Mouse (Mus musculus) kidney, embryonic 14.5 days (tissue): Measurements from ENCODE around the gene Smco1. TPM values are rescaled to one million over a fixed set of nuclear protein-coding genes. Genes with fewer than 3 reads are reported as not detected.
"Not testable (repeated sequence)": the region's sequence is repeated elsewhere in the genome, so short reads cannot be mapped to it uniquely, and the experiment has no call there.

Source experiments
- ATAC-seq: fragments of 200-750 bp; cut with Nextera tagmentation; 2 replicates; pipeline ENCODE4 v1.8.0; 2017; ENCODE audit warnings: moderate number of reproducible peaks, mild to moderate bottlenecking, moderate TSS enrichment, moderate library complexity; ENCODE audit not compliant: low FRiP score, low TSS enrichment
- H3K27ac ChIP-seq: fragments of 300-500 bp; sonication (generic); 2 replicates; pipeline ENCODE4 v1.5.1; 2014; ENCODE audit warnings: low read depth, mild to moderate bottlenecking, low read length, moderate library complexity, mixed read lengths
- H3K27me3 ChIP-seq: fragments of 300-500 bp; sonication (generic); 2 replicates; pipeline ENCODE4 v1.6.1; 2014; ENCODE audit warnings: mild to moderate bottlenecking, low read length; ENCODE audit not compliant: control insufficient read depth, insufficient read depth
- H3K36me3 ChIP-seq: fragments of 300-500 bp; sonication (generic); 2 replicates; pipeline ENCODE4 v1.6.1; 2014; ENCODE audit warnings: low read length, mixed read lengths; ENCODE audit not compliant: control insufficient read depth, insufficient read depth
- H3K4me1 ChIP-seq: fragments of 300-500 bp; sonication (generic); 2 replicates; pipeline ENCODE4 v1.6.1; 2014; ENCODE audit warnings: low read length, mixed read lengths; ENCODE audit not compliant: control insufficient read depth, insufficient read depth
- H3K4me2 ChIP-seq: fragments of 300-500 bp; sonication (generic); replicated peaks from 2 replicates; pipeline ENCODE4 v1.6.1; 2014; ENCODE audit warnings: low read depth, mild to moderate bottlenecking, low read length
- H3K4me3 ChIP-seq: fragments of 300-500 bp; sonication (generic); 2 replicates; pipeline ENCODE4 v1.5.1; 2014; ENCODE audit warnings: mild to moderate bottlenecking, low read length
- H3K9ac ChIP-seq: fragments of 300-500 bp; sonication (generic); 2 replicates; pipeline ENCODE4 v1.6.1; 2014; ENCODE audit warnings: low read depth, mild to moderate bottlenecking, low read length, moderate library complexity
- H3K9me3 ChIP-seq: fragments of 300-500 bp; sonication (generic); 2 replicates; pipeline ENCODE4 v1.6.1; 2016; ENCODE audit warnings: low read length; ENCODE audit not compliant: control insufficient read depth
- WGBS: fragments of 180-500 bp; shearing (Covaris S2); extraction: QIAGEN DNeasy Blood & Tissue Kit; methylation state at CpG from one replicate; pipeline ENCODE4 v1.1.7; 2014; 5-methylcytosine and 5-hydroxymethylcytosine counted together
- polyA plus RNA-seq: library from polyadenylated mRNA; unstranded; fragments of >200 nt; fragmentation: Nextera tagmentation; extraction: Ambion mirVana; gene quantifications from 2 replicates; pipeline ENCODE4 v1.2.1, GENCODE M21; 2014

The Smco1 gene
- not detected in 2 replicates for polyA plus RNA-seq

- ATAC-seq, result no peak
- no peak within 1 kb of the TSS for H3K27ac ChIP-seq
- no peaks in the 10 kb centered on the region for H3K27me3 ChIP-seq
- 84% methylated on average over 11 of the region's 11 CpGs for WGBS
- H3K9me3 ChIP-seq, result no peaks in the 10 kb centered on the region
- no peak within 1 kb of the TSS for H3K4me2 ChIP-seq
- no peaks in the 10 kb centered on the region for H3K4me1 ChIP-seq
- no peak within 1 kb of the TSS for H3K4me3 ChIP-seq
- H3K9ac ChIP-seq, result no peak within 1 kb of the TSS
- no peaks in the 10 kb centered on the region for H3K36me3 ChIP-seq
These were observed at the start of gene Smco1 for GRCm38 (mm10) chr16:32271291-32271690. Smco1 (plus strand) TSS chr16:32271468.

DNA sequence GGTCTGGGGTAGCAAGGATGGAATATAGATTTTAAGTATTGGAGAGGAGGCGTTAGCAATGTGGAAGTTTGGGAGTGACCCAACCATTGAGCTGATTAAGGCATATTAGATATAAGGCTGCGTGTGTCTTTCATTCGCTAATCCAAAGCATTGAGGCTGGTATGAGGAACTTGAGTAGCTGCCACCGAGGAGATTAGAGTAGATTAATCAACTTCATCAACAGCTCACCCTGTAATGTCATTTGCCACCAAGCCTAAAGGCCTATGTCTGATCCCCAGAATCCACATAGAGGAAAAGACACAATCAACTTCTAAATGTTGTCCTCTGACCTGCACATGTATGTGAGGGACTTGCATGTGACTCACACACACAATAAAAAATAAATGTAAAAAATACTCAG lies 49.5 kb upstream of the Smco1 start:
- no peak overlapping the region for H3K9ac ChIP-seq
- no peaks in the 10 kb centered on the region for H3K9me3 ChIP-seq
- H3K4me2 ChIP-seq, result no peak overlapping the region
- H3K4me3 ChIP-seq, result no peak overlapping the region
- no peak for ATAC-seq
- WGBS, result 78% methylated on average over 4 of the region's 4 CpGs
- no peaks in the 10 kb centered on the region for H3K27me3 ChIP-seq
- H3K27ac ChIP-seq, result no peak overlapping the region
- no peaks in the 10 kb centered on the region for H3K4me1 ChIP-seq
- H3K36me3 ChIP-seq, result no peaks in the 10 kb centered on the region

GRCm38 (mm10) chr16:32222399-32222798 lies 48.9 kb upstream of the Smco1 start:
- no peak for ATAC-seq
- no peaks in the 10 kb centered on the region for H3K9me3 ChIP-seq

GRCm38 (mm10) chr16:32232050-32232449 lies 39.2 kb upstream of the Smco1 start:
- H3K4me3 ChIP-seq, H3K27ac ChIP-seq, H3K4me2 ChIP-seq, H3K9me3 ChIP-seq, ATAC-seq, H3K9ac ChIP-seq, H3K27me3 ChIP-seq, H3K4me1 ChIP-seq: not testable (repeated sequence)
- WGBS, result 90% methylated on average over 3 of the region's 3 CpGs
- peaks cover 26% of the 10 kb centered on the region for H3K36me3 ChIP-seq

More at GRCm38 (mm10) chr16:32222399-32222798, 48.9 kb upstream of the Smco1 start:
- Histone ChIP-seq H3K4me1 (no peaks in the 10 kb centered on the region), H3K4me3 (no peak overlapping the region), H3K4me2 (no peak overlapping the region), H3K9ac (no peak overlapping the region), H3K27ac (no peak overlapping the region), H3K27me3 (no peaks in the 10 kb centered on the region), H3K36me3 (no peaks in the 10 kb centered on the region)

GRCm38 (mm10) chr16:32237930-32238680 lies 33.2 kb upstream of the Smco1 start:
- Histone ChIP-seq H3K36me3 (peaks cover 27% of the 10 kb centered on the region), H3K4me2 (no peak overlapping the region), H3K27ac (no peak overlapping the region), H3K9ac (no peak overlapping the region), H3K4me1 (no peaks in the 10 kb centered on the region), H3K9me3 (no peaks in the 10 kb centered on the region), H3K27me3 (no peaks in the 10 kb centered on the region), H3K4me3 (no peak overlapping the region)
- ATAC-seq, result no peak
- WGBS, result 91% methylated on average over 19 of the region's 19 CpGs

- Histone ChIP-seq H3K27me3 (no peaks in the 10 kb centered on the region), H3K27ac (no peak overlapping the region), H3K36me3 (peaks cover 16% of the 10 kb centered on the region), H3K9me3 (no peaks in the 10 kb centered on the region), H3K4me3 (no peak overlapping the region), H3K4me2 (no peak overlapping the region), H3K9ac (no peak overlapping the region), H3K4me1 (no peaks in the 10 kb centered on the region)
- ATAC-seq, result no peak
- 91% methylated on average over 2 of the region's 2 CpGs for WGBS
These were observed 31.6 kb upstream of the Smco1 start for GRCm38 (mm10) chr16:32239428-32240312.

DNA sequence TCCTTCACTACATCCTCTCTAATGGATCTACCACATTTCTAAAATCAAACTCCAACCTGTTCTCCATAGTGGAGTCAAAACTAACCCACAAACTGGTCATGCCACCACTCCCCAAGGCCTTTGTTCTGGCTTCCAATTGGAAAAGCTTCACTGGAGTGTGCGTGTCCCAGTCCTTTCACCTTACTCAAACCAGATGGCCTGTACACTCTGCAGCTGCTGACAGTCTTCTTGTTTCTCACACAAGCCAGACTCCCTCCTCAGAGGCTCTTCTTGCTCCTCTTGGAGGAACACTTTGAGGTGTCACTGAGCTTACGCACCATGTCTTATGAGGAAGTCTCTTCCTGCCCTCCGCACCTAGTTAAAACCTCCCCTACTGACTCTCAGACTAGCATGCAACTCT lies 27.4 kb upstream of the Smco1 start:
- H3K27ac ChIP-seq, result no peak overlapping the region
- no peaks in the 10 kb centered on the region for H3K36me3 ChIP-seq
- no peaks in the 10 kb centered on the region for H3K9me3 ChIP-seq
- H3K27me3 ChIP-seq, result no peaks in the 10 kb centered on the region
- no peak for ATAC-seq
- peaks cover 11% of the 10 kb centered on the region for H3K4me1 ChIP-seq
- H3K9ac ChIP-seq, result no peak overlapping the region
- no peak overlapping the region for H3K4me2 ChIP-seq
- WGBS, result 95% methylated on average over 3 of the region's 3 CpGs
- H3K4me3 ChIP-seq, result no peak overlapping the region

DNA sequence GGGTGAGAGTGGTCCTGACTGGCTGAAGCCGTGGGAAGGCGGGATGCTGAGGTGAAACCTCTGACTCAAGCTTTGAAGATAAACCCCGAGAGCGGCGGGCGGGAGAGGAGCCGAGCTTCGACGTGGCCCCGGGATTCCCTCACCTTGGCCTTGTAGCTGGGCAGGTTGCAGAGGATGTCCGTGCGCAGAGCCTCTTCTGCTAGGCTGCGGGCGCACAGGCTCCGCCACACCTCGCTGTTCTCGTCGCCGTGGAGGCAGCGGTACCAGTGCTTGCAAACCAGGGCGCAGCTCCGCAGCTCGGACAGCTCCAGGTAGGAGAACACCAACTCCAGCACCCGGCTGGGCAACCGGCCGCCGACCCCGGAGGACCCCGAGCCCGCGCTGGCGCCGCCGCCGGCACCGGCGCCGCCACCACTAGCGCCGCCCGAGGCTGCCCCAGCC lies 24.9 kb upstream of the Smco1 start:
- peak overlapping the region; percentile 65 for H3K4me2 ChIP-seq
- H3K36me3 ChIP-seq, result no peaks in the 10 kb centered on the region
- peak overlapping the region; percentile 77 for H3K4me3 ChIP-seq
- no peaks in the 10 kb centered on the region for H3K9me3 ChIP-seq
- peaks cover 11% of the 10 kb centered on the region for H3K4me1 ChIP-seq
- peak overlapping the region; percentile 79 for H3K9ac ChIP-seq
- 0% methylated on average over 25 of the region's 41 CpGs for WGBS
- no peaks in the 10 kb centered on the region for H3K27me3 ChIP-seq
- ATAC-seq, result no peak; the same call in 1 of the 2 replicates
- peak overlapping the region; percentile 83 for H3K27ac ChIP-seq

DNA sequence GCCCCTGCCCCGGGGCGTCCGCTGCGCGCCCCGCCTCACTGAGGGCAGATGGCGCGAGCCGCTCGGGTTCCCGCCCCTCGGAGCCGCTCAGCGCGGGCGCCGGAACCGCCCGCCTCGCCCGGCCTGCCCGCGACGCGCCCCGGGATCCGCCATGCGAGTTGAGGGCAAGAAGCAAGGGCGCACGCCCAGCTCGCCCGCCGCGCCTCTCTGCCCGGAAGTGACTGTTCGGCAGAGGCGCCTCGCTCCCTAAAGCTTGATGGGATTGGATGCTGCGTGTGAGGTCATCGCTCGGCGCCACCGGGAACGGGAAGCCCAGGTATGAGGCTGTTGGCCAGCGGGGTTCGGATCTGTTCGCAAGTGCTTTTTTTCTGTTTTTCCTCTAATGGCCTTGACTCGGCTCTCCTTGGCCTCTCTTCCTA lies 24.3 kb upstream of the Smco1 start, which contains the start of the genes Fbxo45 and Wdr53:
Gene Fbxo45, minus strand, starts transcription at position 207 of the 419 bp plus-strand sequence.
Gene Wdr53, plus strand, starts transcription at position 276 of the 419 bp plus-strand sequence.
- Histone ChIP-seq H3K4me2 (peak within 1 kb of the TSS; percentile 65), H3K27me3 (no peaks in the 10 kb centered on the region), H3K27ac (peak within 1 kb of the TSS; percentile 83), H3K36me3 (peaks cover under 1% of the 10 kb centered on the region; the same call in 1 of the 2 replicates), H3K9me3 (no peaks in the 10 kb centered on the region), H3K4me1 (peaks cover 11% of the 10 kb centered on the region), H3K4me3 (peak within 1 kb of the TSS; percentile 77), H3K9ac (peak within 1 kb of the TSS; percentile 79)
- peak; percentile 98 for ATAC-seq
- WGBS, result under 1% methylated on average over 47 of the region's 48 CpGs
